Mouse (Mus musculus) inflammation-experienced regulatory T-cells, adult 16 weeks (primary cell): ENCODE results near the gene Cc2d1a. TPM values are rescaled to one million over a fixed set of nuclear protein-coding genes. Genes with fewer than 3 reads are reported as not detected.

Source experiments
- polyA plus RNA-seq: library from polyadenylated mRNA; unstranded; fragments of 100-300 nt; shearing (Covaris generic); gene quantifications from one replicate; pipeline ENCODE4 v1.2.1, GENCODE M21; 2017

The Cc2d1a gene
- polyA plus RNA-seq = 63.0 TPM

GRCm38 (mm10) chr8:84147769-84148530 lies at the start of gene Cc2d1a, which contains the start of gene 4930432K21Rik:
Gene Cc2d1a, minus strand, starts transcription at chr8:84147936.
Gene 4930432K21Rik, plus strand, starts transcription at chr8:84148025.

DNA sequence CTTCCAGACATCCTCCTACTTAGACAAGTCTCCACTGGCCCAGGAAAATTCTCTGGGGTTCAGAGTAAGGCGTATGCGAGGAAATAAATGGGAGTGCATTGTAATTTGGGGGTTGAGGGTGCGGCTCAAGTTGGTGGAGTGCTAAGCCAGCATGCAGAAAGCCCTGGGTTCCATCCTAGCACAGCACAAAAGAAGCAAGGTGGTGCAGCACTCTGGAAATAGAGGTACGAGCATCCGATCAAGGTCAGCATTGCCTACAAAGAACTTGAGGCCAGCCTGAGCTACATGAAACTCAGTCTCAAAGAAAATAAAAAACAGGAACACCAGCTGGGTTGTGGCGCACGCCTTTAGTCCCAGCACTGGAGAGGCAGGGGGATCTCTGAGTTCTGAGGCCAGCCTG lies 37.4 kb upstream of the Cc2d1a start, which contains the start of gene Nanos3:
Gene Nanos3 (minus strand): TSS at position 101 of the 400 bp plus-strand sequence.

GRCm38 (mm10) chr8:84125656-84126055 lies 22.1 kb downstream of the Cc2d1a start, which contains the start of gene Podnl1:
Gene Podnl1, plus strand, starts transcription at chr8:84125989.

GRCm38 (mm10) chr8:84104697-84105609 lies 42.8 kb downstream of the Cc2d1a start, which contains the start of gene Dcaf15:
Gene Dcaf15, minus strand, starts transcription at chr8:84104768.

Other genes with a start within 250 kb of the Cc2d1a start
- gene Adgrl1, start 247.8 kb downstream of the Cc2d1a start, polyA plus RNA-seq = 3.2 TPM
- gene Gm10644, start 192.7 kb downstream of the Cc2d1a start, polyA plus RNA-seq = 0.94 TPM
- gene Asf1b, start 192.4 kb downstream of the Cc2d1a start, polyA plus RNA-seq = 26.9 TPM
- gene Prkaca, start 174.9 kb downstream of the Cc2d1a start, polyA plus RNA-seq = 2.1 TPM
- 1.5 TPM for gene Samd1, start 150.3 kb downstream of the Cc2d1a start, polyA plus RNA-seq
- gene 1700067K01Rik, start 146.4 kb downstream of the Cc2d1a start, polyA plus RNA-seq = 1.2 TPM
- gene 2210011C24Rik, start 135.8 kb downstream of the Cc2d1a start, polyA plus RNA-seq = 1.0 TPM
- 4.5 TPM for gene Palm3, start 126.5 kb downstream of the Cc2d1a start, polyA plus RNA-seq
- gene Il27ra, start 105.3 kb downstream of the Cc2d1a start, polyA plus RNA-seq = 435 TPM
- 136 TPM for gene Rln3, start 102.9 kb downstream of the Cc2d1a start, polyA plus RNA-seq
- 0.98 TPM for gene Gm10643, start 82.8 kb downstream of the Cc2d1a start, polyA plus RNA-seq
- 45.8 TPM for gene Rfx1, start 81.1 kb downstream of the Cc2d1a start, polyA plus RNA-seq
- gene Dcaf15, start 43.2 kb downstream of the Cc2d1a start, polyA plus RNA-seq = 28.9 TPM
- 24.7 TPM for gene Podnl1, start 21.9 kb downstream of the Cc2d1a start, polyA plus RNA-seq
- gene 4930432K21Rik, start 89 bp upstream of the Cc2d1a start, polyA plus RNA-seq = 2.4 TPM
- gene Nanos3, start 37.3 kb upstream of the Cc2d1a start, polyA plus RNA-seq = not detected
- 7.1 TPM for gene Zswim4, start 89.1 kb upstream of the Cc2d1a start, polyA plus RNA-seq
- gene D8Ertd738e, start 101.8 kb upstream of the Cc2d1a start, polyA plus RNA-seq = 255 TPM
- gene Mri1, start 109.4 kb upstream of the Cc2d1a start, polyA plus RNA-seq = 30.3 TPM
- 43.7 TPM for gene Ccdc130, start 122.4 kb upstream of the Cc2d1a start, polyA plus RNA-seq
- gene Cacna1a, start 240.5 kb upstream of the Cc2d1a start, polyA plus RNA-seq = 8.8 TPM